Mouse (Mus musculus): ENCODE measurements around the gene Nup210.

GRCm38 (mm10) chr6:91105400-91106129, 11.1 kb downstream of the Nup210 start:
- TF ChIP-seq CTCF (IDR thresholded peaks at IDR 0.05; ENCODE audit: extremely low read depth, insufficient read depth, insufficient read length, insufficient replicate concordance) (peak; percentile 44; the same call in 1 of the 2 replicates), POLR2A (IDR thresholded peaks at IDR 0.05; ENCODE audit: low read depth, low read length) (no peak)
